Mouse (Mus musculus) lung, postnatal 0 days (tissue): ENCODE data around the gene Rbsn. TPM values are rescaled to one million over a fixed set of nuclear protein-coding genes. Genes with fewer than 3 reads are reported as not detected.

Experiments
- ATAC-seq: fragments of 200-750 bp; cut with Nextera tagmentation; 2 replicates; pipeline ENCODE4 v1.8.0; 2017; ENCODE audit warnings: moderate library complexity
- DNase-seq: peaks from one replicate; pipeline ENCODE4 v3.0.0-alpha.2; 2016; ENCODE audit warnings: low spot score
- H3K27ac ChIP-seq: fragments of 300-500 bp; sonication (generic); 2 replicates; pipeline ENCODE4 v1.5.1; 2014; ENCODE audit warnings: antibody characterized with exemption, mild to moderate bottlenecking, low read length, mixed read lengths
- H3K27me3 ChIP-seq: fragments of 300-500 bp; sonication (generic); replicated peaks from 2 replicates; pipeline ENCODE4 v1.6.1; 2014; ENCODE audit warnings: low read length, mixed read lengths; ENCODE audit not compliant: insufficient read depth
- H3K36me3 ChIP-seq: fragments of 300-500 bp; sonication (generic); 2 replicates; pipeline ENCODE4 v1.6.1; 2014; ENCODE audit warnings: low read length, mixed read lengths; ENCODE audit not compliant: insufficient read depth
- H3K4me1 ChIP-seq: fragments of 300-500 bp; sonication (generic); 2 replicates; pipeline ENCODE4 v1.6.1; 2014; ENCODE audit warnings: antibody characterized with exemption, low read depth, low read length, mixed read lengths; ENCODE audit not compliant: insufficient read depth
- H3K4me2 ChIP-seq: fragments of 300-500 bp; sonication (generic); replicated peaks from 2 replicates; pipeline ENCODE4 v1.6.1; 2014; ENCODE audit warnings: low read depth, mild to moderate bottlenecking, low read length, moderate library complexity, mixed read lengths
- H3K4me3 ChIP-seq: fragments of 300-500 bp; sonication (generic); 2 replicates; pipeline ENCODE4 v1.5.1; 2014; ENCODE audit warnings: low read depth, low read length
- H3K9ac ChIP-seq: fragments of 300-500 bp; sonication (generic); replicated peaks from 2 replicates; pipeline ENCODE4 v1.6.1; 2014; ENCODE audit warnings: low read depth, mild to moderate bottlenecking
- H3K9me3 ChIP-seq: fragments of 300-500 bp; sonication (generic); 2 replicates; pipeline ENCODE4 v1.6.1; 2016; ENCODE audit warnings: low read length, mixed read lengths
- CTCF ChIP-seq: IDR thresholded peaks from 2 replicates; pipeline ENCODE4 v1.5.1; 2016; ENCODE audit warnings: antibody characterized with exemption, mild to moderate bottlenecking
- EP300 ChIP-seq: IDR thresholded peaks from 2 replicates; pipeline ENCODE4 v1.6.1; 2016; ENCODE audit warnings: antibody characterized with exemption, mild to moderate bottlenecking, control low read depth
- WGBS: fragments of 180-500 bp; shearing (Covaris S2); extraction: QIAGEN DNeasy Blood & Tissue Kit; methylation state at CpG from one replicate; pipeline ENCODE4 v1.1.7; 2014; 5-methylcytosine and 5-hydroxymethylcytosine counted together
- polyA plus RNA-seq: library from polyadenylated mRNA; unstranded; fragments of >200 nt; fragmentation: Nextera tagmentation; extraction: Ambion mirVana; gene quantifications from 2 replicates; pipeline ENCODE4 v1.2.1, GENCODE M21; 2015

Gene Rbsn
- polyA plus RNA-seq, 1 experiment from 2014 or later, result 14.3 TPM

DNA sequence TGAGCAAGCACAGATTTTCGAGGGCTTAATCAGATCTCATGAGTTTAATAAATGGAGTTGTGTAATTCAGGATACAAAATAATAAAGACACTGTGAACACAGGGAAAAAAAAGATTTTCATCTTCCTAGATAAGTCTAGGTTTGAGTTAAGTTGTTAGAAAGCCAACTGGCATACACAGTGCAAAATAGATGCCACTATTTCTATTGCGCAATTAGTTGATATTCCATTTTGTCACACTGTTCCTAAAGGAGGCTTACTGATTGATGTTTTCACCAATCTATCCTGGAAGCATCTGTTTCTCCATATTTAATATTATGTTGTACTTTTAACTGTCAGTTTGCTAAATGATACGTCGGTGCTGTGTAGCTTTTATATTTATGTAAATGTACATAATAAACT, 68.8 kb downstream of the Rbsn start:
- WGBS, result 95% methylated on average over 4 of the region's 4 CpGs
- Histone ChIP-seq H3K9ac (no peak overlapping the region), H3K9me3 (no peaks in the 10 kb centered on the region), H3K27me3 (no peaks in the 10 kb centered on the region), H3K4me3 (no peak overlapping the region), H3K36me3 (no peaks in the 10 kb centered on the region), H3K4me1 (no peaks in the 10 kb centered on the region), H3K4me2 (no peak overlapping the region), H3K27ac (no peak overlapping the region)
- ATAC-seq (no peak), DNase-seq (no peak)
- TF ChIP-seq CTCF (no peak), EP300 (no peak)

Other genes with a start within 250 kb of the Rbsn start
- gene Fgd5, start 236.0 kb downstream of the Rbsn start, polyA plus RNA-seq, result 19.2 and 22.1 TPM in 2 replicates
- 14.7 and 15.7 TPM in 2 replicates for gene Nr2c2, start 123.5 kb downstream of the Rbsn start, polyA plus RNA-seq
- 26.5 and 33.9 TPM in 2 replicates for gene Mrps25, start 30.9 kb downstream of the Rbsn start, polyA plus RNA-seq
- 0.13 and 0.47 TPM in 2 replicates for gene Trh, start 29.7 kb upstream of the Rbsn start, polyA plus RNA-seq